Mouse (Mus musculus): ENCODE measurements at regions not wholly inside any gene's neighbourhood (a gene's known extent, or its start where the extent isn't known, plus 50 kb on each side); places are given as distances from the start of the nearest gene placed in this dataset.
A peak's percentile ranks its signal among the peaks of the same experiment; 100 is the strongest.

GRCm38 (mm10) chr6:51300694-51301417, 131.6 kb upstream of the Nfe2l3 start:
- no peak for DNase-seq

DNA sequence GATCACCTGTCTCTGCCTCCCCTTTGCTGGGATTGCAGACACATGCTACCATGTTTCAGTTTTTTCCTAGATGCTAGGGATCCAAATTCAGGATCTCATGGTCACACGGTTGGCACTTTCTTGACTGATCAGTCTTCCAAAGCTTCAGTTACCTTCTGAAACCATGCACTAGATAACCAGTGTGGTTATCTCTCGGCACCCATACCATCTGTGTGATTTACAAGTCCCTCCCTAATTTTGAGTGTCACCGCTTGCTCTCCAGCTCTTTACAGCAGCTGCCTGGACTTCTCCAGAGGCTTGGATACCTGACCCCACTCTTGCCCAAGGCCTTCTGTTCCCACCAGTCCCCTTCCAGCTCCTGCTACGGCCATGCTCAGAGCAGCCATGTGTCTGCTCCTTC, 130.6 kb upstream of the Nfe2l3 start:
- no peak for DNase-seq

DNA sequence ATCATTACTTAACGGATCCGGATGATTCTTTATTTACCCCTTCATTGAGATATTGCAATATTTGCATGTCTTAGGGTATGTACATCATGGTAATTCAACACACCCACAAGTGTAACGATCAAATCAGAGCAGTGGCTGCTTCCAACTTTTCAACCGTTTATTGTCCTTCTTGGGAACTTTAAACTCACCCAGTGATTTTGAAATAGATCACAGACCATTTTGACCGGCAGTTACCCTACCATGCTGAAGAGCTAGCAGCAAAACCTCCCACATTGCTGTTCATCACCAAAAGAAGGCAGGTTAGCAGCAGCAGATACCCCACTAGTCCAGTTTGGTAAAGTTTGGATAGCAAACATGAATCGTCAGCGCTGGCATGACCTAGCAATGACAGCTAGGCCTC, 130.2 kb upstream of the Nfe2l3 start:
- DNase-seq, result no peak

DNA sequence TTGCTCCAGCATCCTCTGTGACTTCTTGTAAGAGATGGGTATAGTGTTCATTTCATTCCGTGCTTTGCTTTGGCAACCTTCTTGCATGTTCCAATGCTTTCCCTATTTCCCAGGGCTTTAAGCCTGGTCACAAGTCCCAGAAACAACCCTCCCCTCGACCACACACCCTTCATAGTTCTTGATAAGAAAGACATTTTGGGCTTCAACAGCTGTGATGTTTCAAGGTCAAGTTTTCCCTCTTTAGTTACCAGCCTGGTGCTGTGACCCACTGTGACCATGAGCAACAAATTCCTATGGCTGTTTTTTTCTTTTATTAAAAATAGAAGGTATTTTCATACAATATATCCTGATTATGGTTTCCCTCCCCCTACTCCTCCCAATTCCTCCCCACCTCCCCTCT, 114.1 kb upstream of the Nfe2l3 start:
- no peak for DNase-seq

- no peak for DNase-seq
These were observed 112.5 kb upstream of the Nfe2l3 start for GRCm38 (mm10) chr6:51320019-51320418.

DNA sequence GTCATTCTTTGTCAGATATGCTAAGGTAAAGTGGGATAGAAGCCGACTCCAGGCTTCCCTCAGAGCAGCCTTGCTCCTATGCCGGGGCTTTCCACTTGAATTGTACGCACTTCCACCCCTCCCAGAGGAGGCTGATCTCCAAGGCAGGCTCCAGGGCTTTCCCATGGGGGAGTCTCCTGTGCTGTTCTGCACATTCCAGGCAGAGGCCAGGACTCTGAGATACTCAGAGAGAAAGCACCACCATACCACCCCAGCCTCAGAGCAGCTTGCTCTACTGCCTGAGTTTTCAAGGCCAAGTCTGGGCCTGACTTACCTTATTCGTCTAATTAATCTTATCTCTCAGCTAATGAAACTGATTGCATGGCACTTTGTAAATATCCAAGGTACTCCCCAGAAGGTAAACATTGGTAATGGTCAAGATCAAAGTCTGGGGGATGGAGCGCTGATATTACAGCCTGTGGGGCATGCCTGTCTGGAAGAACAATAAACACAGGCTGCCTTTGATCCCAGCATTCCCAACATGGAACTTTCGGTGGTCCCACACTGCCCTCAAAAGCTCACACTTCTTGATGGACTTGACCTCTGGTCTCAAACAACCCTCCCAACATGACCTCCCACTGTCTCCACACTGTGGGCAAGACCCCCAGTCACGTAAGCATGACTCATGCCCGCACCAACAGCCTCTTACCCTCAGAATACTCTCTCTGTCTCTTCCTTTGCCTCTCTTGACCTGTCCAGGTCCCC, 111.6 kb upstream of the Nfe2l3 start:
- no peak for DNase-seq

DNA sequence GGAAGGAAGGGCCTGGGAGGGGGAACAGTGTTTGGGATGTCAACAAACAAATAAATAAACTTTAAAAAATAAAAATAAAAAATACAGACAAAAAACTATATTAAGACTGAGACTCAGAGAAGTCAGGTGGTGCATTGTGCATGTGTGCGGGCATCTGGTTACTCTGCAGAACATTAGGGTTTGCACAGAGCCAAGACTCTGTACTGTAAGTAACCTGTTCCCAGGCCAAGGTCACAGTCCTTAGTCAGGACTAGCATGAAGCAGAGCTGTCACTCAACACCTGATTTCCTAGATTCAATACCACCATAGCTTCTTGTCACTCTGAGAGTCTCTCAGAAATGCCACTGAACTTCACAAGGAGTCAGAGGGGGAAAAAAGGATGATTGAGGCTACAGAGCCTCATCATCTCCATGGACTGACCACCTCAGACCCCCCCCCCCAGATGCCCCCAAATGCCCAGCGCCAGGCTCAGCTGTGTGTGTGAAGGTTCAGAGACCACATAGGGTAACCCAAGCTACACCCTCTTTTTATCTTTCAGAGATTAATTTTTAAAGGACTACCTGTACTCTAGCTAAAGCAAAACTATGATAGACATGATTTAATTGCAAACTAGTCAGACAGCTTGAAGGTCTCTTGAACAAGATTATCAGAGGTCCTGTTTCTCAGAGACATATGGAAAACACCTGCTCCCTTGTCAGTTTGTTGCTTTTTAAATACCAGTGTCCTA, 106.2 kb upstream of the Nfe2l3 start:
- DNase-seq, result no peak

- DNase-seq, result no peak
These were observed 103.1 kb upstream of the Nfe2l3 start for GRCm38 (mm10) chr6:51329070-51329995.

DNA sequence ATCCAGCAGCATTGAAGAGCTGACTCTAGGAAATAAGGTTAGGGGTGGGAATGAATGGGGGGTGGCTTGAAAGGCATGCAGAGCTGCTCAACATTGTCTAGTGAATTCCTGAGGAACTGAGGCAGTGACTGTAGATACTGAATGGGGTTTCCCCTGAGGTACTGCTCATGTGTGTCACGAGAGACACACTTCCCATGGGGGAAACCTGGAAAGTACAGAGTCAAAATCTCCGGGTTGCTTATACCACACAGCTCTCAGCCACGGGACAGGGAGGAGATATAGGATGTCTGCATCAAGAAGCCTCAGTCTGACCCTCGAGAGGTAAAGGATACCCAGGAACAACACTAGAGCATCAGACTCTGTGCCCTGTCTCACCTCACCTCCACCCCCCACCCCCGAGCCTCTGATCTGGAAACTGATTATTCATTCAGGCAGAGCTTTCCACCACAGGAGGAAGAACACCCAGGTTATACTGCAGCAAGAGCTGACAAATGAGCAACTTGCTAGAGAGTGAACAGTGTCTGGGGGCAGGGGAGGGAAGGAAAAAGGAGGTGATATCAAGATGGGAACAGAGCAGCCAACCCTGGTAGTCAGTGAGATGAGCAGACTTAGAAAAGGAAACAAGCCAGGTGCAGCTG, 102.3 kb upstream of the Nfe2l3 start:
- no peak for DNase-seq

DNA sequence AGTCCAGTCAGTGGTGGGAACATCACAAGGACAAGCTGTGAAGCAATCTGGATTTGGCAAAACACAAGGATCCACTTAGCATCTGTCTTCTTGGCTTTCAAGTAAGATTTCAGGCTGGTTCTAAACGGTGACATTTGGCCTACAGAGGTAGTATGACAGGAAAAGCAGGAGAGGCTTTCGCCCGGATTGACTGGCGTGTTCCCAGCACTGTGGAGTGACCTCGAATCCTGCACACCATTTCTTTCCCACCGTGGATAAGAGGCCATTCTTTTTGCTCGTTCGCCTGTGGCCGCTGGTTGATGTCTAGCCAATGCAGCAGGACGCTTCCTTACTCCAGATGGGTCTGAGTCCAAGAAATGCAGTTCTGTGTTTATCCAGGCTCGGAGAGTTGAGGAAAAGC, 99.6 kb upstream of the Nfe2l3 start:
- no peak for DNase-seq

- no peak for DNase-seq
These were observed 98.6 kb upstream of the Nfe2l3 start for GRCm38 (mm10) chr6:51333722-51334360.

- DNase-seq, result no peak
These were observed 97.2 kb upstream of the Nfe2l3 start for GRCm38 (mm10) chr6:51335314-51335713.

DNA sequence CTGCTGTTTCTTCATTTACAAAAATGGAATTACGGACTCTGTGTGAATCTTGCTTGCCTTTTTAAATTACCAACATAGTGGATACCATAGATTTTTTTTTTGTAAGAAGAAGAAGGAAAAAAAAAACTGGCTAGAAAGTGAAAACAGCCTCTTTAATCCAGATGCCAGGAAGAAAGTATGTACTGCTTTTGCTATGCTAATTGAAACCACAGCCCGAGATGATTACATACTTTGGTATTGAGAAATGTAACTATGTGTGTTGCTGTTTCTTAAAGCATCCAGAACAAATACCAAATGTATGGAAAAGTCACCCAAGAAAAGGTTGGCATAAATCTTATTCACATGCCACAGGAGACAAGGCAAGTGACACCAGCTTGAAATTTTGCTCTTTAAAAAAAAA, 93.2 kb upstream of the Nfe2l3 start:
- DNase-seq, result no peak

GRCm38 (mm10) chr6:51347721-51348120, 84.7 kb upstream of the Nfe2l3 start:
- no peak for DNase-seq

DNA sequence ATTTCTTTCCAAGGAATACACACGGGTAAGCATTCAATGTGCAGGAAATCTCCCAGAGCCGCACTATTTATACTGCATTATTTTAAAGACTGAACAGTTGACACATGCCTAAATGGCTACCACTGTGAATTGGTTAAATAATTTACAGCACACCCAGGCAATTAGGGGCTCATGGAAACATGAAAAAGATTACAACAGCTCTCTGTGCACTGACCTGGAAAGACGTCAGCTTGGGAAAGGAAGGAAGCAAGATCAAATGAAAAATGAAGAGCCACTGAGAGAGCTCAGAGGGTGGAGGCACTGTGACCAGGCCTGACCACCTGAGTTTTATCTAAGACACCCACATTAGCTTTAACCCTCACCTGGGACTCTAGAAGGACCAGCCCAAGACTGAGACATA, 82.7 kb upstream of the Nfe2l3 start:
- no peak for DNase-seq

- no peak for DNase-seq
These were observed 77.4 kb upstream of the Nfe2l3 start for GRCm38 (mm10) chr6:51355041-51355440.

GRCm38 (mm10) chr6:51361611-51362180, 70.8 kb upstream of the Nfe2l3 start:
- DNase-seq, result no peak

- DNase-seq, result peak; percentile 94
These were observed 69.8 kb upstream of the Nfe2l3 start for GRCm38 (mm10) chr6:51362475-51363226.

- DNase-seq, result no peak
These were observed 67.7 kb upstream of the Nfe2l3 start for GRCm38 (mm10) chr6:51364776-51365175.

DNA sequence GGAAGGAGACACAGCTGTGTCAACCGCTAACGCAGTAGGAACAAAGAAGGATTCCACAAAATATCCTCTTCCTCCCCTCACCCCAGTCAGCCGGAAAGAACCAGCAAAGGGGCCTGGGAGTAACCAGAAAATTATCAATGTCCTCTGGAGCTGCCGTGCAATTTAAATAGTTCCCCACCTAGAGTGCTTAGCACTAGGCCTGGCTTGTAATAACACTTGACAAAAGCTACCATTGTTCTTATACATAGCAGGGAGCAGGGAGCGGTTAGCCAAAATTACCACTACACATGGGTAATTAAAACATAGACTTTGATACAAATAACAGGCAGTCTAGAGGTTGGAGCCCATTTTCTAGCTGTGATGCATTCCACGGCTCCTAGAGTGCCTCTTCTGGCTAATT, 62.7 kb upstream of the Nfe2l3 start:
- DNase-seq, result no peak

- no peak for DNase-seq
These were observed 60.1 kb upstream of the Nfe2l3 start for GRCm38 (mm10) chr6:51372357-51372756.

Data from thymus, postnatal 4 days (tissue).